Mouse (Mus musculus): ENCODE data around the gene Hoxa3. TPM values are rescaled to one million over a fixed set of nuclear protein-coding genes. Genes with fewer than 3 reads are reported as not detected.

The Hoxa3 gene
- polyA plus RNA-seq, 2 experiments, result 3.4 to 12.0 TPM

DNA sequence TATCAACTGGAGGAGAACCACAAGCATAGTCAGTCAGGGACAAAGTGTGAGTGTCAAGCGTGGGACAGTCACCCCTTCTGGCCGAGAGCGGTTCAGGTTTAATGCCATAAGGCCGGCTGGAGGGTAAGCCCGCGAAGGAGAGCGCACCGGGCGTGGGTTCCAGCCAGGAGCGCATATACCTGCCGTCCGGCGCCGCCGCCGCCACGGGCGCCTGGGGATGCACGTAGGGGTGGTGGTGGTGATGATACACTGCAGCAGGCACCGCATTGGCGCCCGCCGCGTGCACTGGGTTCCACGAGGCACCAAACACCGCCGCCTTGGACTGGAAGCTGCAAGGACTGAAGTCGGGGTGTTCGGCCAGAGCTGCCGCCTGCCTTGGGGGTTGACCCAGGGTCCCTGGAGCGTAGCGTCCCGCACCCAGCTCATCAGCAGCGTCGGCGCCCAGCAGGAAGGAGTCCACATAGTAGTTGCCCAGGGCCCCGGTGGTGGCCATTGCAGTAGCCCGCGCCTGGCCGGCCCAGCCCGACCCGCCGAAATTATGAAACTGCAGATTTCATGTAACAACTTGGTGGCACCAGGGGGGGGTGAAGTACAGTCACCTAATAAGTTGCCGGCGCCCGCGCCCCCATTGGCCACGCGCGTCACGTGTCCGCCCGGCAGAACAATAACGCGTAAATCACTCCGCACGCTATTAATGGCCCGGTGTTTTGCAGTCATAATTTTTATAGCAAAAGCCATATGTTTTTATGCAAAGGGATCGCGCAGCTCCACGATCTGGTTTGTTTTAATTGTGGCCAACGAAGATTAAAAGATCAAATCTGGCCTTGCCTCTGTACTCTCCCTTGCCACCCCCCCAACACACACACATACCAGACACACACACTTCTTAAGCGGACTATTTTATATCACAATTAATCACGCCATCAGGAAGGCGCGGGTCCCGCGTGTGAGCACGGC, 12.8 kb upstream of the Hoxa3 start:
- H3K27me3 ChIP-seq (ENCODE audit: control insufficient read depth, insufficient read depth, low read length), result no peaks in the 10 kb centered on the region
- H3K4me1 ChIP-seq (ENCODE audit: control insufficient read depth, insufficient read depth, low read length), result peaks cover 24% of the 10 kb centered on the region
- H3K4me3 ChIP-seq (replicated peaks; ENCODE audit: low read length), result peak overlapping the region; percentile 90
- H3K9me3 ChIP-seq (ENCODE audit: control insufficient read depth, low read length), result no peaks in the 10 kb centered on the region
- peaks cover 51% of the 10 kb centered on the region for H3K36me3 ChIP-seq (ENCODE audit: control insufficient read depth, insufficient read depth, low read length)
- H3K27ac ChIP-seq (replicated peaks; ENCODE audit: low read depth, low read length), result peak overlapping the region; percentile 95
- peak overlapping the region; percentile 100 for H3K9ac ChIP-seq (ENCODE audit: low read depth, low read length, severe bottlenecking)
- DNase-seq (ENCODE audit: low spot score), result peak; percentile 98
- WGBS, result under 1% methylated on average over 65 of the region's 69 CpGs
- H3K4me2 ChIP-seq (replicated peaks; ENCODE audit: low read depth, low read length, severe bottlenecking), result peak overlapping the region; percentile 96
- ATAC-seq (ENCODE audit: low FRiP score, low read depth), result peak; percentile 71
- TF ChIP-seq POLR2A (IDR thresholded peaks at IDR 0.05; ENCODE audit: borderline replicate concordance, extremely low read depth, insufficient read depth, insufficient read length), result peak; percentile 43; the same call in 1 of the 2 replicates

DNA sequence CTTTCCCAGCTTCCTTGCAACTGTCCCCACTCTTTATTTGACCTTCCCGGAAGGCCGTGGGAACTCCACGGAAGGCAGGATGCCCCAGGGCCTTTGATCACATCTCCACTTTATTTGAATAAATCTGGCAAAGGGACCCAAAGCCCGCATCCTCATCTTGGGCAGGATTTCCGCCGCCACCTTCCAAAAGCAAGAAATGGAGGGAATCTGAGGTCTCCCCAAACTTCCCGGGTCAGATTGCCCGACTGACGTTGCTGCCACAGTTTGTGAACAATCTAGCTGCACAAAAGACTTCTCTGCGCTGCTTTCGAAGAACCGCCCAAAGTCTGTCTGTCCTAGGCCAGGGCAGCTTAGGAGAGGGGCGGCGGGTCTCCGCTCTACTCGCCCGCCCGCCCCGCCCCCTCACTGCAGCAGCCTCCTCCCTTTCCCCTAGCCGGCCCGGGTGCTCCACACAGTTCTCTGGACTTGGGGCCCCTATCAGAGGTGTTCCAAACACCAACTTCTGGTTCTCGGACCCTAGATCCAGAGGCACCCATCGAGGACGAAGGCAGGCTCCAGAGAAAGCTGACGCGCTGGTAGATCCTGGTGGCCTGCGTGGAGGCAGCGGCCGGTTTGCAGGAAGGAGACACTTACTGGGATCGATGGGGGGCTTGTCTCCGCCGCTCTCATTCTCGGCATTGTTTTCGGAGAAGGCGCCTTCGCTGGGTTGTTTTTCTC, 11.9 kb upstream of the Hoxa3 start:
- H3K9me3 ChIP-seq (ENCODE audit: control insufficient read depth, low read length), result no peaks in the 10 kb centered on the region
- H3K9ac ChIP-seq (ENCODE audit: low read depth, low read length, severe bottlenecking), result peak overlapping the region; percentile 100
- H3K4me1 ChIP-seq (ENCODE audit: control insufficient read depth, insufficient read depth, low read length), result peaks cover 27% of the 10 kb centered on the region
- H3K4me2 ChIP-seq (replicated peaks; ENCODE audit: low read depth, low read length, severe bottlenecking), result peak overlapping the region; percentile 96
- peaks cover 43% of the 10 kb centered on the region for H3K36me3 ChIP-seq (ENCODE audit: control insufficient read depth, insufficient read depth, low read length)
- DNase-seq (ENCODE audit: low spot score) (peak; percentile 26), ATAC-seq (ENCODE audit: low FRiP score, low read depth) (no peak)
- WGBS, result under 1% methylated on average over 36 of the region's 36 CpGs
- peak overlapping the region; percentile 95 for H3K27ac ChIP-seq (replicated peaks; ENCODE audit: low read depth, low read length)
- H3K27me3 ChIP-seq (ENCODE audit: control insufficient read depth, insufficient read depth, low read length), result peaks cover 3% of the 10 kb centered on the region; the same call in 1 of the 2 replicates
- H3K4me3 ChIP-seq (replicated peaks; ENCODE audit: low read length), result peak overlapping the region; percentile 90
- TF ChIP-seq POLR2A (IDR thresholded peaks at IDR 0.05; ENCODE audit: borderline replicate concordance, extremely low read depth, insufficient read depth, insufficient read length), result no peak

- DNase-seq (ENCODE audit: low spot score), result peak; percentile 44
- Histone ChIP-seq H3K4me2 (replicated peaks; ENCODE audit: low read depth, low read length, severe bottlenecking) (peak overlapping the region; percentile 96), H3K9ac (ENCODE audit: low read depth, low read length, severe bottlenecking) (peak overlapping the region; percentile 100), H3K36me3 (ENCODE audit: control insufficient read depth, insufficient read depth, low read length) (peaks cover 34% of the 10 kb centered on the region), H3K27ac (replicated peaks; ENCODE audit: low read depth, low read length) (peak overlapping the region; percentile 95), H3K27me3 (ENCODE audit: control insufficient read depth, insufficient read depth, low read length) (peaks cover 5% of the 10 kb centered on the region; the same call in 1 of the 2 replicates), H3K4me3 (replicated peaks; ENCODE audit: low read length) (peak overlapping the region; percentile 90), H3K9me3 (ENCODE audit: control insufficient read depth, low read length) (no peaks in the 10 kb centered on the region), H3K4me1 (ENCODE audit: control insufficient read depth, insufficient read depth, low read length) (peaks cover 30% of the 10 kb centered on the region)
- under 1% methylated on average over 24 of the region's 24 CpGs for WGBS
- ATAC-seq (ENCODE audit: low FRiP score, low read depth), result no peak
- TF ChIP-seq POLR2A (IDR thresholded peaks at IDR 0.05; ENCODE audit: borderline replicate concordance, extremely low read depth, insufficient read depth, insufficient read length), result no peak
Observed at GRCm38 (mm10) chr6:52223939-52224760, 11.0 kb upstream of the Hoxa3 start.

- Histone ChIP-seq H3K4me1 (ENCODE audit: control insufficient read depth, insufficient read depth, low read length) (peaks cover 36% of the 10 kb centered on the region), H3K9ac (ENCODE audit: low read depth, low read length, severe bottlenecking) (peak overlapping the region; percentile 100), H3K4me2 (replicated peaks; ENCODE audit: low read depth, low read length, severe bottlenecking) (peak overlapping the region; percentile 96), H3K27me3 (ENCODE audit: control insufficient read depth, insufficient read depth, low read length) (peaks cover 5% of the 10 kb centered on the region; the same call in 1 of the 2 replicates), H3K9me3 (ENCODE audit: control insufficient read depth, low read length) (no peaks in the 10 kb centered on the region), H3K27ac (replicated peaks; ENCODE audit: low read depth, low read length) (peak overlapping the region; percentile 95), H3K36me3 (ENCODE audit: control insufficient read depth, insufficient read depth, low read length) (peaks cover 26% of the 10 kb centered on the region), H3K4me3 (replicated peaks; ENCODE audit: low read length) (peak overlapping the region; percentile 90)
- DNase-seq (ENCODE audit: low spot score) (peak; percentile 28), ATAC-seq (ENCODE audit: low FRiP score, low read depth) (no peak)
- TF ChIP-seq POLR2A (IDR thresholded peaks at IDR 0.05; ENCODE audit: borderline replicate concordance, extremely low read depth, insufficient read depth, insufficient read length), result no peak
- WGBS, result 5% methylated on average over 13 of the region's 13 CpGs
Observed at GRCm38 (mm10) chr6:52222729-52223128, 9.6 kb upstream of the Hoxa3 start.
